Mouse (Mus musculus) spleen, adult 10 weeks (tissue): ENCODE data around the gene Opn1mw. TPM values are rescaled to one million over a fixed set of nuclear protein-coding genes. Genes with fewer than 3 reads are reported as not detected.

Source experiments
- polyA plus RNA-seq: library from polyadenylated mRNA; stranded (reverse); fragments of 350-450 nt; fragmentation: Illumina TruSeq; extraction: RNeasy Lipid Tissue Mini Kit (QIAGEN cat#74804); gene quantifications from one replicate; pipeline ENCODE4 v1.2.3, GENCODE M21; 2015; ENCODE audit warnings: low replicate concordance; ENCODE audit not compliant: insufficient read depth

Opn1mw gene
- not detected for polyA plus RNA-seq

GRCm38 (mm10) chrX:74127164-74127563, at the start of gene Opn1mw:
Gene Opn1mw, plus strand, starts transcription at chrX:74127464.

GRCm38 (mm10) chrX:74135263-74135662, 8.0 kb downstream of the Opn1mw start, which contains the start of gene Mecp2:
Gene Mecp2, minus strand, starts transcription at chrX:74135363.

DNA sequence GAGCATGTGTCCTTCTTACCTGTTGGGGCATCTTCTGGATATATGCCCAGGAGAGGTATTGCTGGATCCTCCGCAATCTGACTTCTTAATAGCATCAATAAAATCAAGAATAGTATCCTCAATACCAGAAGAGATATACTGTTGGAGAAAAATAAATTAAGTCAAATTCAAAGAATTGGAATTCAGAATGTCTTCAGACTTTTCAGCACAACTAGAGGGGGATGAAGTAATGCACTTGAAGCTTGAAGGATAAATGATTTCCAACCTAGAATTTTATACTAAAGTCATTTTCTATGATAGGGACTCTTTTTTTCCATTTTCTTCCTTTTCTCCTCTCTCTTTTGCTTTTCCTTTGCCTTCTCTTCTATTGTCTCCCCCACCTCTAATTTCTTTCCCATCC, 40.5 kb downstream of the Opn1mw start, which contains the start of gene Tex28:
Gene Tex28 (minus strand): TSS at position 101 of the 400 bp plus-strand sequence.

GRCm38 (mm10) chrX:74176959-74177358, 49.7 kb downstream of the Opn1mw start, which contains the start of gene Tktl1:
Gene Tktl1, plus strand, starts transcription at chrX:74177259.

Other genes starting within 250 kb of the Opn1mw start
- not detected for gene Avpr2, start 235.4 kb upstream of the Opn1mw start, polyA plus RNA-seq
- gene L1cam, start 231.4 kb upstream of the Opn1mw start, polyA plus RNA-seq = 9.2 TPM
- gene Arhgap4, start 205.6 kb upstream of the Opn1mw start, polyA plus RNA-seq = 171 TPM
- gene Naa10, start 205.5 kb upstream of the Opn1mw start, polyA plus RNA-seq = 54.0 TPM
- gene Renbp, start 196.6 kb upstream of the Opn1mw start, polyA plus RNA-seq = 19.0 TPM
- 76.2 TPM for gene Hcfc1, start 161.1 kb upstream of the Opn1mw start, polyA plus RNA-seq
- 130 TPM for gene Irak1, start 103.5 kb upstream of the Opn1mw start, polyA plus RNA-seq
- gene Mecp2, start 7.9 kb downstream of the Opn1mw start, polyA plus RNA-seq = 30.4 TPM
- not detected for gene Tex28, start 40.4 kb downstream of the Opn1mw start, polyA plus RNA-seq
- gene Tktl1, start 49.8 kb downstream of the Opn1mw start, polyA plus RNA-seq = 0.51 TPM
- gene Flna, start 122.4 kb downstream of the Opn1mw start, polyA plus RNA-seq = 425 TPM
- 76.9 TPM for gene Emd, start 127.2 kb downstream of the Opn1mw start, polyA plus RNA-seq
- 3,240 TPM for gene Rpl10, start 143.3 kb downstream of the Opn1mw start, polyA plus RNA-seq
- gene Taz, start 154.4 kb downstream of the Opn1mw start, polyA plus RNA-seq = 134 TPM
- 30.2 TPM for gene Dnase1l1, start 154.9 kb downstream of the Opn1mw start, polyA plus RNA-seq
- gene Atp6ap1, start 169.6 kb downstream of the Opn1mw start, polyA plus RNA-seq = 253 TPM
- gene Gdi1, start 177.5 kb downstream of the Opn1mw start, polyA plus RNA-seq = 380 TPM
- 74.4 TPM for gene Fam50a, start 185.6 kb downstream of the Opn1mw start, polyA plus RNA-seq
- 5.0 TPM for gene Plxna3, start 201.6 kb downstream of the Opn1mw start, polyA plus RNA-seq
- gene Lage3, start 226.2 kb downstream of the Opn1mw start, polyA plus RNA-seq = 32.5 TPM
- 34.8 TPM for gene Ubl4a, start 245.8 kb downstream of the Opn1mw start, polyA plus RNA-seq
- 16.4 TPM for gene Slc10a3, start 245.9 kb downstream of the Opn1mw start, polyA plus RNA-seq